Mouse (Mus musculus) c-Kit-positive CD71-negative TER-119-negative erythroid progenitor cells, embryonic 14.5 days (primary cell): ENCODE measurements around the gene Serpina3k.
"Not testable (repeated sequence)": the region's sequence is repeated elsewhere in the genome, so short reads cannot be mapped to it uniquely, and the experiment has no call there.

ENCODE experiments used
- DNase-seq: peaks from one replicate; pipeline ENCODE4 v3.0.0-alpha.2; 2013; ENCODE audit warnings: low read depth

Serpina3k gene

DNA sequence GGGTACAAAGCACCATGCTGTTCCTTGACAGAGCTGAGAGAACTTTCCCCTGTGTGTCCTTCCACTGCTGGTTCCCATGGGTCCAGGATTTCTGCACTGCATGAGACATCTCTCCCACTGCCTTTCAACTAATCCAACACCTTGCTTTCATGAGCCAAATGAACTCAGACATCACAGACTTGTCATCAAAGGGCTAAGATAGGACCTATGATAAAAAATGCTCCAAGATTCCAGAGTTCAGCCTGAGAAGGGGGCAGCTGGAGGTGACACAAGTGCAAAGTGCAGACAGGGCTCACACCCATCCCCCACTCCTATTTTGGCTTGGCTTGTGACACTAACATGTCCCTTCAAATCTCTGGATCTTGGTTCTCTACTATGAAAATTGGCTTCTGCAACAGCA, 50.2 kb downstream of the Serpina3k start:
- DNase-seq, result no peak

DNA sequence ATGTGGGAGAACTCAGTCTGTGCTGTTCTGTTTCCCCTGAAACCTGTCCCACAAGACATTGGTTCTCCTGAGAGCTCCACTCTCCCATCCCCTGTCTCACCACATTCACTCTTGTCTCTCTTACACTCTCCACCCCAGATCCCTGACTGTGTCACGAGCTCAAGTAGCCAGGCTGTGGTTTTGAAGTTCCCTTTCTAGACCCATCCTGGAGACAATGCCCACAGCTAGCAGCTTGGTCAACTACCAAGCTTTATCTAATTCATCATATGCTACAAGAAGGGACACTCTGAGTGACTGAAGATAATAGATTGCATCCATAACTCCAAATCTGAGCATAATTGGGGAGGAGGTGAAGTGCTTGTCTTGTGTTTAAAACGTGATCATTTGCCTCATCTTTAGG, 52.8 kb downstream of the Serpina3k start:
- not testable (repeated sequence) for DNase-seq
